In the genomic region with DNA sequence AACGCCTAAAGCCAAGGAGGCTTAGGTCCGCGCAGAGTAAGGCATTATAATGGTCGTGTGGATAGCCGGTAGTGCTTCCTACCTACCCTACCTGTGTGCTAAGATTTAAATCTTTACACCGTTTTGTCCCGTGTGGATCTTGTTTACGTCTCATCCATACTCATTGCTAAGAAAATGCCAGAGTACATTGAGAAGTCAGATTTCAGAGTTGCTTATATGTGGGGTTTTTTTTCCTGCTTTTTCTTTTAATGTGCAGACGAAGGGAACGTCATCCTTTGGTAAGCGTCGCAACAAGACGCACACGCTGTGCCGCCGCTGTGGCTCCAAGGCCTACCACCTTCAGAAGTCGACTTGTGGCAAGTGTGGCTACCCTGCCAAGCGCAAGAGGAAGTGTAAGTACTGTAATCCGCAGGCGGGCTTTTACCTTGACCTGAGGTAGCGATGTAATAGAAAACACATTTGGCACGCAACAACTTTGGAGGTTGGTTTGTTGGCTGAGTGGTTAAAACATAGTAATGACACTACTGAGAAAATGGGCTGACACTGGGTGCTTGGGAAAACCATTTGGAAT, we compare ENCODE assay signal across 8 mouse cellular contexts. TPM values are rescaled to one million over a fixed set of nuclear protein-coding genes. Genes with fewer than 3 reads are reported as not detected.
DNase-seq lines count a peak whose midpoint lies in the region; ATAC-seq and TF ChIP-seq lines count a peak whose summit lies in the region.

No protein-coding gene starts in this region.

- peaks cover 16% of the 10 kb centered on the region for H3K4me1 ChIP-seq in bone marrow macrophage, adult 2 months (ENCODE audit: control insufficient read depth, insufficient read depth, low read length)
- H3K4me1 ChIP-seq in hindbrain, embryonic 16.5 days (ENCODE audit: control insufficient read depth, insufficient read depth, low read depth, low read length): peaks cover 15% of the 10 kb centered on the region

- TF ChIP-seq POLR2A in bone marrow macrophage, adult 2 months (IDR thresholded peaks at IDR 0.05; ENCODE audit: borderline replicate concordance, low read depth, low read length): no peak

- WGBS in hindbrain, embryonic 16.5 days: 3% methylated on average over 22 of the region's 22 CpGs

- no peak for DNase-seq in left cerebral cortex, adult 2 months (ENCODE audit: extremely low spot score in 1 of 2, low spot score in 2 of 2)
- no peak for DNase-seq in left cerebral cortex, adult 18-20 months (ENCODE audit: low spot score in 2 of 2)
- DNase-seq in lung, postnatal 36 days: peak; percentile 37
- DNase-seq in thymus, postnatal 36 days: peak; percentile 18 to 23
- DNase-seq in left cerebral cortex, postnatal 4 days: no peak
- DNase-seq in urinary bladder, adult 18-20 months (ENCODE audit: low spot score in 2 of 2): no peak

- intact Hi-C loops in left cerebral cortex, adult 2 months (cut with DNase I): loop anchor here (1.0 kb wide), 1 partner anchor 26 kb away; a partner anchor contains a TSS
- intact Hi-C loops in left cerebral cortex, postnatal 4 days (cut with DNase I): no loop called here

- H3K9me3 ChIP-seq in hindbrain, embryonic 16.5 days (ENCODE audit: control insufficient read depth, low read length): no peaks in the 10 kb centered on the region

- H3K4me2 ChIP-seq in hindbrain, embryonic 16.5 days (ENCODE audit: low read length): peak overlapping the region; percentile 78

- peak overlapping the region; percentile 62 for H3K4me3 ChIP-seq in left cerebral cortex, adult 2 months
- peak overlapping the region; percentile 71 for H3K4me3 ChIP-seq in bone marrow macrophage, adult 2 months (ENCODE audit: insufficient read depth, low read length)
- H3K4me3 ChIP-seq in hindbrain, embryonic 16.5 days (ENCODE audit: low read length): peak overlapping the region; percentile 81

- H3K27me3 ChIP-seq in hindbrain, embryonic 16.5 days (replicated peaks; ENCODE audit: control insufficient read depth, insufficient read depth, low read length): no peaks in the 10 kb centered on the region

- H3K36me3 ChIP-seq in hindbrain, embryonic 16.5 days (ENCODE audit: control insufficient read depth, insufficient read depth, low read length): peaks cover 29% of the 10 kb centered on the region

- peak overlapping the region; percentile 79 for H3K9ac ChIP-seq in hindbrain, embryonic 16.5 days (ENCODE audit: low read depth, low read length)

- peak overlapping the region; percentile 82 for H3K27ac ChIP-seq in left cerebral cortex, adult 2 months
- peak overlapping the region; percentile 68 for H3K27ac ChIP-seq in bone marrow macrophage, adult 2 months (ENCODE audit: insufficient read depth, low read depth, low read length)
- peak overlapping the region; percentile 84 for H3K27ac ChIP-seq in hindbrain, embryonic 16.5 days (ENCODE audit: low read depth, low read length)

- TF ChIP-seq CTCF in left cerebral cortex, adult 2 months (IDR thresholded peaks at IDR 0.05): no peak
- TF ChIP-seq CTCF in bone marrow macrophage, adult 2 months (IDR thresholded peaks at IDR 0.05; ENCODE audit: low read depth, low read length): no peak

- ATAC-seq in hindbrain, embryonic 16.5 days: no peak

RNA-seq across cellular contexts. Expression of a gene that starts 0.7 kb away (rescaled TPM):
- total RNA-seq in left cerebral cortex, adult 2 months (2021): 100 to 1,000 TPM; 252 to 283 TPM
- 100 to 1,000 TPM; 308 to 322 TPM for total RNA-seq in left cerebral cortex, adult 18-20 months (2021)
- polyA plus RNA-seq in bone marrow macrophage, adult 2 months (2012; ENCODE audit: insufficient read depth, insufficient read length, missing spikeins): 766 and 857 TPM in 2 replicates
- polyA plus RNA-seq in hindbrain, embryonic 16.5 days (2015; fragmentation: Nextera tagmentation; extraction: Ambion mirVana): 243 and 252 TPM in 2 replicates
- 100 to 1,000 TPM; 301 to 319 TPM for total RNA-seq in left cerebral cortex, postnatal 4 days (2021)

RNA-seq across cellular contexts. Expression of a gene that starts 8.8 kb away (rescaled TPM):
- 1 to 10 TPM; 2.2 to 2.7 TPM for total RNA-seq in left cerebral cortex, adult 2 months (2021)
- 1 to 10 TPM; 1.3 to 2.1 TPM for total RNA-seq in left cerebral cortex, adult 18-20 months (2021)
- polyA plus RNA-seq in bone marrow macrophage, adult 2 months (2012; ENCODE audit: insufficient read depth, insufficient read length, missing spikeins): 6.9 and 8.0 TPM in 2 replicates
- polyA plus RNA-seq in hindbrain, embryonic 16.5 days (2015; fragmentation: Nextera tagmentation; extraction: Ambion mirVana): 0.42 and 0.56 TPM in 2 replicates
- total RNA-seq in left cerebral cortex, postnatal 4 days (2021): 1 to 10 TPM in 1 of 2 experiments, under 1 TPM in 1; 0.88 to 1.7 TPM

RNA-seq across cellular contexts. Expression of a gene that starts 26.5 kb away (rescaled TPM):
- 10 to 100 TPM; 20.1 to 21.7 TPM for total RNA-seq in left cerebral cortex, adult 2 months (2021)
- total RNA-seq in left cerebral cortex, adult 18-20 months (2021): 10 to 100 TPM; 20.7 to 21.8 TPM
- 29.3 and 31.6 TPM in 2 replicates for polyA plus RNA-seq in bone marrow macrophage, adult 2 months (2012; ENCODE audit: insufficient read depth, insufficient read length, missing spikeins)
- polyA plus RNA-seq in hindbrain, embryonic 16.5 days (2015; fragmentation: Nextera tagmentation; extraction: Ambion mirVana): 14.4 and 14.9 TPM in 2 replicates
- 10 to 100 TPM; 20.1 to 20.3 TPM for total RNA-seq in left cerebral cortex, postnatal 4 days (2021)

RNA-seq across cellular contexts. Expression of a gene that starts 53.6 kb away (rescaled TPM):
- total RNA-seq in left cerebral cortex, adult 2 months (2021): under 1 TPM; 0.65 to 0.81 TPM
- under 1 TPM; 0.35 to 0.74 TPM for total RNA-seq in left cerebral cortex, adult 18-20 months (2021)
- polyA plus RNA-seq in bone marrow macrophage, adult 2 months (2012; ENCODE audit: insufficient read depth, insufficient read length, missing spikeins): not detected in 2 replicates
- 0.11 and 0.12 TPM in 2 replicates for polyA plus RNA-seq in hindbrain, embryonic 16.5 days (2015; fragmentation: Nextera tagmentation; extraction: Ambion mirVana)
- total RNA-seq in left cerebral cortex, postnatal 4 days (2021): under 1 TPM; 0.22 to 0.46 TPM

Comparison
In these comparisons a context has a peak if more than half of its experiments do, and no peak if none do; other contexts are left out.
1. DNase-seq: peak in lung, postnatal 36 days (single experiment) and thymus, postnatal 36 days (2 of 2); none in left cerebral cortex, adult 2 months (0 of 2), left cerebral cortex, adult 18-20 months (0 of 2), left cerebral cortex, postnatal 4 days (single experiment) and urinary bladder, adult 18-20 months (0 of 2).
2. Peak in every context shown above with its lines, with median percentiles within 50 percentile points of each other: H3K27ac ChIP-seq and H3K4me3 ChIP-seq.